Mouse (Mus musculus): ENCODE measurements around the gene Ptpre. TPM values are rescaled to one million over a fixed set of nuclear protein-coding genes. Genes with fewer than 3 reads are reported as not detected.
A peak's percentile ranks its signal among the peaks of the same experiment; 100 is the strongest.

The Ptpre gene
- polyA plus RNA-seq, 1 experiment, result 19.7 TPM

DNA sequence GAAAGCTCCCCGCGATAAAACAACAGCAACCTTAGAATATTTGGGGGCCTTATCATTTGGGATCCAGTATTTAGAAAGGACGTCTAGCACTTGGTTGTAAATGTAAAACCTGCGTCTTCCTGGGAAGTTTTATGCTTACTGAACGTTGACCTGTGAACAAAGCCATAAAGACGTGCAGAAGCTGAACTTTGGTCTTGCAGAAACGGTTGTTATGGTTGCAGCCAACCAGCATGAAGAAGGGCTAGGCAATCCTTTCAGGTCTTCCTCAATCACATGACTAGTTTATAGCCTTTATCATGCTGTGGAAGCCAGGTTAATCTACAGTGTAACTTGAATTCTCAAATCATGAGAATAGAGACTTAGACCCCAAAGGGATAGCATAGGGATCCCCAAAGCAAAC lies 8.8 kb upstream of the Ptpre start, which contains the start of gene Clrn3:
Gene Clrn3 (minus strand): TSS at position 140 of the 400 bp plus-strand sequence.
- DNase-seq, result no peak
- no peak for TF ChIP-seq CTCF (IDR thresholded peaks at IDR 0.05; ENCODE audit: borderline replicate concordance, control insufficient read depth, extremely low read depth, insufficient read depth, low read length, poor library complexity)
- no peak for TF ChIP-seq POLR2A (IDR thresholded peaks at IDR 0.05; ENCODE audit: control insufficient read depth, extremely low read depth, insufficient read depth, low read length, poor library complexity)
- WGBS, result 97% methylated on average over 7 of the region's 7 CpGs
- no peaks in the 10 kb centered on the region for H3K27me3 ChIP-seq (ENCODE audit: control insufficient read depth, insufficient read depth, low read length)
- H3K27ac ChIP-seq (ENCODE audit: control insufficient read depth, insufficient read depth, low read length), result no peak within 1 kb of the TSS
- no peak within 1 kb of the TSS for H3K4me3 ChIP-seq (ENCODE audit: control insufficient read depth, insufficient read depth, low read length)
- no peaks in the 10 kb centered on the region for H3K4me1 ChIP-seq (replicated peaks; ENCODE audit: control insufficient read depth, insufficient read depth, low read length)
- H3K36me3 ChIP-seq (ENCODE audit: control insufficient read depth, insufficient read depth, low read length), result no peaks in the 10 kb centered on the region

DNA sequence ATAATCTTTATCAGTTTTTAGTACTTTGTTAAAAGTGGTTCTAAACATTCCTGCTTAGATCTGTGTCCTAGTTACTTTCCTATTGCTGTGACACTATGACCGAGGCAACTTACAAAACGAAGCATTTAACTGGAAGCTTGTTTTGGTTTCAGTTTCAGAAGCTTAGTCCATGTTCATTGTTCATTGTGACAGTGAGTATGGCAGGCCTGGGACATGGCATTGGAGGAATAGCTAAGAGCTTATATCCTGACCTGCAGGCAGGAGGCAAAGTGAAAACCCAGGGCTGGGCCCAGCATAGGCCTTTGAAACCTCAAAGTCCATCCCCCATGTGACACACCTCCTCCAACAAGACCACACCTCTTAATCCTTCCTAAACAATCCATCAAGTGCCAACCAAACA lies 8.2 kb upstream of the Ptpre start:
- TF ChIP-seq CTCF (IDR thresholded peaks at IDR 0.05; ENCODE audit: borderline replicate concordance, control insufficient read depth, extremely low read depth, insufficient read depth, low read length, poor library complexity) (no peak), POLR2A (IDR thresholded peaks at IDR 0.05; ENCODE audit: control insufficient read depth, extremely low read depth, insufficient read depth, low read length, poor library complexity) (no peak)
- Histone ChIP-seq H3K27ac (ENCODE audit: control insufficient read depth, insufficient read depth, low read length) (no peak overlapping the region), H3K4me1 (replicated peaks; ENCODE audit: control insufficient read depth, insufficient read depth, low read length) (no peaks in the 10 kb centered on the region), H3K4me3 (ENCODE audit: control insufficient read depth, insufficient read depth, low read length) (no peak overlapping the region), H3K36me3 (ENCODE audit: control insufficient read depth, insufficient read depth, low read length) (no peaks in the 10 kb centered on the region), H3K27me3 (ENCODE audit: control insufficient read depth, insufficient read depth, low read length) (no peaks in the 10 kb centered on the region)
- WGBS, result 91% methylated on average over 2 of the region's 2 CpGs
- no peak for DNase-seq

DNA sequence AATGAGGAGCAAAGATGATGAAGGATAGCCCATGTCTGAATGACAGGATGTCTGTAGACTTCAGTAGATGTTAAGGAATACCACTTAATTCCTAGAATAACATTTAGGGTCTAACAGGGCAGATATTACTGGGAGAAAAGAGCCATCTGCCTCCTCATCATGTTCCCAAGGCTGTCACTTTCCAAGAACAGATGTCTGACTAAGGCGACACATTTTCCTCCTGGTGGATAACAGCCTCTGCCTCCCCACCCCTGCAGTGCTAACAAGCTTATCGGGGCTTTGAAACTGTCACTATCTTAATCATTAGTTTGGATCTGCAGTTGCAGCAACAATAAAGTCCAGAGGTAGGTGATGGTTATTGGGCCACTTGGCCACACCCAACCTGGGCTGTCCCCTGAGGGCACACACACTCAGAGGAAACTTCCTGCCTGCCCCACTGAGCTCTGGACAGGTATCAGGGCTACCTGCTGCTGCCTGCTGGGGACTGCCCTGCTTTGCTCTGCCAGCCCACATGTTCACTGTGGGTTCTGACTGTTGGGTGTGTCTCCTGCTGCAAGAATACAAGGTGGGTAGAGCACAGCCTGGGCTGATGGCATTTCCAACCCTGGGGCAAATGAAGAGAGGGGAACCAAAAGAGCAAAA lies 2.6 kb upstream of the Ptpre start:
- H3K27ac ChIP-seq (ENCODE audit: control insufficient read depth, insufficient read depth, low read length), result no peak overlapping the region
- H3K4me1 ChIP-seq (replicated peaks; ENCODE audit: control insufficient read depth, insufficient read depth, low read length), result peaks cover 10% of the 10 kb centered on the region
- no peak overlapping the region for H3K4me3 ChIP-seq (ENCODE audit: control insufficient read depth, insufficient read depth, low read length)
- H3K27me3 ChIP-seq (ENCODE audit: control insufficient read depth, insufficient read depth, low read length), result peaks cover 9% of the 10 kb centered on the region; the same call in 1 of the 2 replicates
- no peak for DNase-seq
- TF ChIP-seq POLR2A (IDR thresholded peaks at IDR 0.05; ENCODE audit: control insufficient read depth, extremely low read depth, insufficient read depth, low read length, poor library complexity) (no peak), CTCF (IDR thresholded peaks at IDR 0.05; ENCODE audit: borderline replicate concordance, control insufficient read depth, extremely low read depth, insufficient read depth, low read length, poor library complexity) (no peak)
- WGBS, result 93% methylated on average over 2 of the region's 2 CpGs
- H3K36me3 ChIP-seq (ENCODE audit: control insufficient read depth, insufficient read depth, low read length), result no peaks in the 10 kb centered on the region

GRCm38 (mm10) chr7:135535908-135536307 lies 1.4 kb upstream of the Ptpre start:
- TF ChIP-seq CTCF (IDR thresholded peaks at IDR 0.05; ENCODE audit: borderline replicate concordance, control insufficient read depth, extremely low read depth, insufficient read depth, low read length, poor library complexity) (no peak), POLR2A (IDR thresholded peaks at IDR 0.05; ENCODE audit: control insufficient read depth, extremely low read depth, insufficient read depth, low read length, poor library complexity) (no peak)
- Histone ChIP-seq H3K27me3 (ENCODE audit: control insufficient read depth, insufficient read depth, low read length) (peaks cover 9% of the 10 kb centered on the region; the same call in 1 of the 2 replicates), H3K36me3 (ENCODE audit: control insufficient read depth, insufficient read depth, low read length) (no peaks in the 10 kb centered on the region), H3K4me3 (ENCODE audit: control insufficient read depth, insufficient read depth, low read length) (no peak overlapping the region), H3K4me1 (replicated peaks; ENCODE audit: control insufficient read depth, insufficient read depth, low read length) (peaks cover 10% of the 10 kb centered on the region), H3K27ac (ENCODE audit: control insufficient read depth, insufficient read depth, low read length) (no peak overlapping the region)
- WGBS, result 48% methylated on average over 3 of the region's 3 CpGs
- no peak for DNase-seq

GRCm38 (mm10) chr7:135537948-135538741 lies 864 bp downstream of the Ptpre start:
- DNase-seq, result no peak
- Histone ChIP-seq H3K27ac (ENCODE audit: control insufficient read depth, insufficient read depth, low read length) (no peak overlapping the region), H3K27me3 (ENCODE audit: control insufficient read depth, insufficient read depth, low read length) (peaks cover 11% of the 10 kb centered on the region; the same call in 1 of the 2 replicates), H3K4me1 (replicated peaks; ENCODE audit: control insufficient read depth, insufficient read depth, low read length) (peaks cover 17% of the 10 kb centered on the region), H3K36me3 (ENCODE audit: control insufficient read depth, insufficient read depth, low read length) (no peaks in the 10 kb centered on the region), H3K4me3 (ENCODE audit: control insufficient read depth, insufficient read depth, low read length) (peak overlapping the region; percentile 33)
- under 1% methylated on average over 71 of the region's 71 CpGs for WGBS
- TF ChIP-seq CTCF (IDR thresholded peaks at IDR 0.05; ENCODE audit: borderline replicate concordance, control insufficient read depth, extremely low read depth, insufficient read depth, low read length, poor library complexity), result 0 out of 2 replicates have a peak, but pooled peaks have one; percentile 2
- no peak for TF ChIP-seq POLR2A (IDR thresholded peaks at IDR 0.05; ENCODE audit: control insufficient read depth, extremely low read depth, insufficient read depth, low read length, poor library complexity)

DNA sequence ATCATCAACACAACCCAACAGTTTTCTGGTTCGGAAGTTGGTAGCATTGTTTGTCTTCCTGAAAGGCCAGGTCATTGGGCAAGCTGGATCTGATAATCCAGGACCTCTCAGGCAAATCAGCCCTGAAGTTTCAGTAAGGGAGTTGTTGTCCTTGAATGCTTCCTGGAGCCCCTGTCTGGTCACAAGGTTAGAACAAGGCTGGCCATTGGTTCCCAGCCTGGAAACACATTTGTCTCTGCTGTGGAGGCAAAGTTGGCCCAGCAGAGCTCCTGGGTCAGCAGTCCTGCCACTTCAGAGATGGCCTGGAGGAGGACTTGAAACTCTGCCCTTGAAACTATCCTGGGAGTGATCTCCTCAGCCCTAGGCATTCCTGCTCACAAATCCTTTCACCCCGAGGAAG lies 2.1 kb downstream of the Ptpre start:
- DNase-seq, result no peak
- H3K4me1 ChIP-seq (replicated peaks; ENCODE audit: control insufficient read depth, insufficient read depth, low read length), result peaks cover 18% of the 10 kb centered on the region
- no peak overlapping the region for H3K4me3 ChIP-seq (ENCODE audit: control insufficient read depth, insufficient read depth, low read length)
- H3K27ac ChIP-seq (ENCODE audit: control insufficient read depth, insufficient read depth, low read length), result no peak overlapping the region
- H3K27me3 ChIP-seq (ENCODE audit: control insufficient read depth, insufficient read depth, low read length), result peaks cover 12% of the 10 kb centered on the region; the same call in 1 of the 2 replicates
- no peaks in the 10 kb centered on the region for H3K36me3 ChIP-seq (ENCODE audit: control insufficient read depth, insufficient read depth, low read length)
- WGBS, result 51% methylated on average over 2 of the region's 2 CpGs
- no peak for TF ChIP-seq POLR2A (IDR thresholded peaks at IDR 0.05; ENCODE audit: control insufficient read depth, extremely low read depth, insufficient read depth, low read length, poor library complexity)
- TF ChIP-seq CTCF (IDR thresholded peaks at IDR 0.05; ENCODE audit: borderline replicate concordance, control insufficient read depth, extremely low read depth, insufficient read depth, low read length, poor library complexity), result no peak
